Comparison of ENCODE assay signal across 14 mouse cellular contexts in the genomic region with DNA sequence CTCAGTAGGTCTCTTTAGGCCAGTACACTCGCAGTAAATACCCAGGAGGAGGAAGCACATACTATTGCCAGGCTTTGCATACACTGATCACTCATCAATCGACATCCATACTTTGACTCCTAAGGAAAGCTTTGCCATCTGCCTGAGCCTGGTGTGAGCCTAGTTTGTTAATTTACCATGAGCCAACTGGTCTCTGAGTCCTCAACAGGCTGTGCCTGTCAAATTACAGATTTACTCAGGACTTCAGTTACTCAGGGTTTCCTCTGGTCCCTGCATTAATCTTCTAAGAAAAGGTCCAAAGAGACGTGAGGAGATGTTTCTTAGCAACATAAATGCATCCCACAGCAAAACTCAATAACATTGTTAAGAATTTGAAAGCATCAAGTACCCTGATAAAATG. TPM values are rescaled to one million over a fixed set of nuclear protein-coding genes. Genes with fewer than 3 reads are reported as not detected.
DNase-seq lines count a peak whose midpoint lies in the region; ATAC-seq and TF ChIP-seq lines count a peak whose summit lies in the region.
"Had no signal": no experiment of that assay in that cellular context is flagged by ENCODE, and none has a peak within 500 bp of the region (broad histone marks: within the 10 kb centered on the region; RNA-seq: fewer than 3 reads in every experiment).

No protein-coding gene starts in this region.

- no peak overlapping the region for H3K27ac ChIP-seq in forebrain, embryonic 14.5 days (ENCODE audit: low read depth, low read length)
- H3K27ac ChIP-seq in forebrain, embryonic 11.5 days (ENCODE audit: low read depth, low read length), result no peak overlapping the region
- H3K27ac ChIP-seq in forebrain, postnatal 0 days (ENCODE audit: low read depth, low read length), result no peak overlapping the region
- no peak overlapping the region for H3K27ac ChIP-seq in forebrain, embryonic 12.5 days
- no peak overlapping the region for H3K27ac ChIP-seq in thymus, adult 2 months (ENCODE audit: control insufficient read depth, insufficient read depth, low read length)
- H3K27ac ChIP-seq: embryonic facial prominence, embryonic 10.5 days; embryonic facial prominence, embryonic 12.5 days had no signal

- no peak overlapping the region for H3K9ac ChIP-seq in forebrain, embryonic 14.5 days (ENCODE audit: low read length)
- no peak overlapping the region for H3K9ac ChIP-seq in forebrain, embryonic 11.5 days (ENCODE audit: low read length)
- no peak overlapping the region for H3K9ac ChIP-seq in forebrain, postnatal 0 days
- H3K9ac ChIP-seq in forebrain, embryonic 12.5 days, result no peak overlapping the region
- H3K9ac ChIP-seq: embryonic facial prominence, embryonic 12.5 days had no signal

- no peak overlapping the region for H3K4me3 ChIP-seq in forebrain, embryonic 14.5 days (ENCODE audit: low read depth, low read length)
- no peak overlapping the region for H3K4me3 ChIP-seq in forebrain, embryonic 11.5 days (ENCODE audit: low read depth, low read length)
- no peak overlapping the region for H3K4me3 ChIP-seq in forebrain, postnatal 0 days (ENCODE audit: low read depth, low read length)
- no peak overlapping the region for H3K4me3 ChIP-seq in forebrain, embryonic 12.5 days (replicated peaks)
- no peak overlapping the region for H3K4me3 ChIP-seq in thymus, adult 2 months (ENCODE audit: control insufficient read depth, insufficient read depth, low read length)
- H3K4me3 ChIP-seq: embryonic facial prominence, embryonic 10.5 days; embryonic facial prominence, embryonic 12.5 days had no signal

- TF ChIP-seq CTCF in forebrain, postnatal 0 days (IDR thresholded peaks at IDR 0.05; ENCODE audit: low read depth), result no peak
- no peak for TF ChIP-seq CTCF in thymus, adult 2 months (IDR thresholded peaks at IDR 0.05; ENCODE audit: borderline replicate concordance, control insufficient read depth, extremely low read depth, insufficient read depth, low read length, poor library complexity)

- no peaks in the 10 kb centered on the region for H3K4me1 ChIP-seq in forebrain, embryonic 14.5 days (ENCODE audit: control insufficient read depth, insufficient read depth, low read length)
- no peaks in the 10 kb centered on the region for H3K4me1 ChIP-seq in forebrain, embryonic 11.5 days (replicated peaks; ENCODE audit: control insufficient read depth, insufficient read depth, low read length)
- H3K4me1 ChIP-seq in forebrain, postnatal 0 days (ENCODE audit: insufficient read depth), result no peaks in the 10 kb centered on the region
- no peaks in the 10 kb centered on the region for H3K4me1 ChIP-seq in forebrain, embryonic 12.5 days
- no peaks in the 10 kb centered on the region for H3K4me1 ChIP-seq in thymus, adult 2 months (replicated peaks; ENCODE audit: control insufficient read depth, insufficient read depth, low read length)
- H3K4me1 ChIP-seq: embryonic facial prominence, embryonic 10.5 days; embryonic facial prominence, embryonic 12.5 days had no signal

- DNase-seq in forebrain, embryonic 14.5 days (ENCODE audit: low spot score), result peak; percentile 35
- no peak for DNase-seq in forebrain, embryonic 11.5 days (ENCODE audit: low spot score)
- DNase-seq in forebrain, postnatal 0 days, result peak; percentile 16
- DNase-seq in thymus, adult 2 months, result no peak
- DNase-seq: adrenal gland, adult 2 months; adrenal gland, postnatal 10 days; adrenal gland, postnatal 25 days; cerebellum, adult 11-12 months; cerebellum, adult 2 months; cerebellum, adult 9-10 months; cerebellum, postnatal 25 days had no signal

- H3K4me2 ChIP-seq in forebrain, embryonic 14.5 days (ENCODE audit: low read length), result no peak overlapping the region
- H3K4me2 ChIP-seq in forebrain, embryonic 11.5 days (ENCODE audit: low read depth, low read length, severe bottlenecking), result no peak overlapping the region
- H3K4me2 ChIP-seq in forebrain, postnatal 0 days (ENCODE audit: low read depth), result no peak overlapping the region
- no peak overlapping the region for H3K4me2 ChIP-seq in forebrain, embryonic 12.5 days
- H3K4me2 ChIP-seq: embryonic facial prominence, embryonic 12.5 days had no signal

- no peaks in the 10 kb centered on the region for H3K27me3 ChIP-seq in forebrain, embryonic 14.5 days (replicated peaks; ENCODE audit: control insufficient read depth, insufficient read depth, low read length)
- H3K27me3 ChIP-seq in forebrain, embryonic 11.5 days (ENCODE audit: control insufficient read depth, insufficient read depth, low read length), result no peaks in the 10 kb centered on the region
- H3K27me3 ChIP-seq in forebrain, postnatal 0 days (ENCODE audit: insufficient read depth, low read length), result no peaks in the 10 kb centered on the region
- no peaks in the 10 kb centered on the region for H3K27me3 ChIP-seq in forebrain, embryonic 12.5 days
- H3K27me3 ChIP-seq in thymus, adult 2 months (ENCODE audit: control insufficient read depth, insufficient read depth, low read length), result no peaks in the 10 kb centered on the region
- H3K27me3 ChIP-seq: embryonic facial prominence, embryonic 12.5 days had no signal

- H3K36me3 ChIP-seq in forebrain, embryonic 14.5 days (ENCODE audit: control insufficient read depth, insufficient read depth, low read length), result no peaks in the 10 kb centered on the region
- H3K36me3 ChIP-seq in forebrain, embryonic 11.5 days (ENCODE audit: control insufficient read depth, insufficient read depth, low read length), result no peaks in the 10 kb centered on the region
- no peaks in the 10 kb centered on the region for H3K36me3 ChIP-seq in forebrain, postnatal 0 days (ENCODE audit: insufficient read depth)
- no peaks in the 10 kb centered on the region for H3K36me3 ChIP-seq in forebrain, embryonic 12.5 days (replicated peaks)
- H3K36me3 ChIP-seq in thymus, adult 2 months (ENCODE audit: control insufficient read depth, insufficient read depth, low read length), result no peaks in the 10 kb centered on the region
- H3K36me3 ChIP-seq: embryonic facial prominence, embryonic 10.5 days; embryonic facial prominence, embryonic 12.5 days had no signal

- TF ChIP-seq POLR2A in thymus, adult 2 months (IDR thresholded peaks at IDR 0.05; ENCODE audit: control insufficient read depth, extremely low read depth, insufficient read depth, low read length, poor library complexity), result no peak

- peak; percentile 52; the same call in 1 of the 2 replicates for ATAC-seq in forebrain, embryonic 14.5 days
- ATAC-seq in forebrain, embryonic 11.5 days (replicated peaks; ENCODE audit: low FRiP score), result no peak
- peak; percentile 59 for ATAC-seq in forebrain, postnatal 0 days
- no peak for ATAC-seq in forebrain, embryonic 12.5 days (ENCODE audit: low FRiP score)

- H3K9me3 ChIP-seq in forebrain, embryonic 14.5 days (replicated peaks; ENCODE audit: control insufficient read depth, low read length), result no peaks in the 10 kb centered on the region
- H3K9me3 ChIP-seq in forebrain, embryonic 11.5 days (ENCODE audit: control insufficient read depth, low read length), result no peaks in the 10 kb centered on the region
- H3K9me3 ChIP-seq in forebrain, postnatal 0 days (ENCODE audit: low read length), result no peaks in the 10 kb centered on the region
- H3K9me3 ChIP-seq in forebrain, embryonic 12.5 days, result no peaks in the 10 kb centered on the region
- H3K9me3 ChIP-seq: embryonic facial prominence, embryonic 10.5 days; embryonic facial prominence, embryonic 12.5 days had no signal

- WGBS in forebrain, embryonic 14.5 days, result 47% methylated on average over 3 of the region's 3 CpGs
- WGBS in forebrain, embryonic 11.5 days, result 73% methylated on average over 3 of the region's 3 CpGs
- whole genome bisulfite sequencing in forebrain, postnatal 0 days, result 30% methylated on average over 3 of the region's 3 CpGs
- WGBS in forebrain, embryonic 12.5 days, result 61% methylated on average over 3 of the region's 3 CpGs
- 76% methylated on average over 3 of the region's 3 CpGs for WGBS in thymus, adult 2 months

RNA-seq across cellular contexts. Expression of gene Snx19, which starts 50.0 kb away (rescaled TPM):
- polyA plus RNA-seq in forebrain, embryonic 14.5 days (2014; fragmentation: Nextera tagmentation; extraction: Ambion mirVana), result 16.3 and 19.5 TPM in 2 replicates
- 25.4 and 25.9 TPM in 2 replicates for polyA plus RNA-seq in forebrain, embryonic 11.5 days (2014; fragmentation: Nextera tagmentation; extraction: Ambion mirVana)
- total RNA-seq in forebrain, postnatal 0 days (2014; rRNA removed), result 25.2 and 30.6 TPM in 2 replicates
- 12.7 and 16.7 TPM in 2 replicates for polyA plus RNA-seq in forebrain, postnatal 0 days (2015; fragmentation: Nextera tagmentation; extraction: Ambion mirVana)
- polyA plus RNA-seq in forebrain, embryonic 12.5 days (2016; fragmentation: Nextera tagmentation; extraction: Ambion mirVana), result 25.7 and 29.0 TPM in 2 replicates
- polyA plus RNA-seq in thymus, adult 2 months (2012; rRNA removed), result 14.7 and 15.0 TPM in 2 replicates

Comparison
In these comparisons a context has a peak if more than half of its experiments do, and no peak if none do; other contexts are left out.
1. ATAC-seq: peak in forebrain, embryonic 14.5 days (single experiment) and forebrain, postnatal 0 days (single experiment); none in forebrain, embryonic 11.5 days (single experiment) and forebrain, embryonic 12.5 days (single experiment).
2. DNase-seq: peak in forebrain, embryonic 14.5 days (single experiment) and forebrain, postnatal 0 days (single experiment); none in forebrain, embryonic 11.5 days (single experiment) and thymus, adult 2 months (single experiment).